Mouse (Mus musculus): ENCODE results near the gene Wdsub1. TPM values are rescaled to one million over a fixed set of nuclear protein-coding genes. Genes with fewer than 3 reads are reported as not detected.

The Wdsub1 gene
- 67.9 and 76.1 TPM in 2 replicates for polyA plus RNA-seq (2012; rRNA removed)

DNA sequence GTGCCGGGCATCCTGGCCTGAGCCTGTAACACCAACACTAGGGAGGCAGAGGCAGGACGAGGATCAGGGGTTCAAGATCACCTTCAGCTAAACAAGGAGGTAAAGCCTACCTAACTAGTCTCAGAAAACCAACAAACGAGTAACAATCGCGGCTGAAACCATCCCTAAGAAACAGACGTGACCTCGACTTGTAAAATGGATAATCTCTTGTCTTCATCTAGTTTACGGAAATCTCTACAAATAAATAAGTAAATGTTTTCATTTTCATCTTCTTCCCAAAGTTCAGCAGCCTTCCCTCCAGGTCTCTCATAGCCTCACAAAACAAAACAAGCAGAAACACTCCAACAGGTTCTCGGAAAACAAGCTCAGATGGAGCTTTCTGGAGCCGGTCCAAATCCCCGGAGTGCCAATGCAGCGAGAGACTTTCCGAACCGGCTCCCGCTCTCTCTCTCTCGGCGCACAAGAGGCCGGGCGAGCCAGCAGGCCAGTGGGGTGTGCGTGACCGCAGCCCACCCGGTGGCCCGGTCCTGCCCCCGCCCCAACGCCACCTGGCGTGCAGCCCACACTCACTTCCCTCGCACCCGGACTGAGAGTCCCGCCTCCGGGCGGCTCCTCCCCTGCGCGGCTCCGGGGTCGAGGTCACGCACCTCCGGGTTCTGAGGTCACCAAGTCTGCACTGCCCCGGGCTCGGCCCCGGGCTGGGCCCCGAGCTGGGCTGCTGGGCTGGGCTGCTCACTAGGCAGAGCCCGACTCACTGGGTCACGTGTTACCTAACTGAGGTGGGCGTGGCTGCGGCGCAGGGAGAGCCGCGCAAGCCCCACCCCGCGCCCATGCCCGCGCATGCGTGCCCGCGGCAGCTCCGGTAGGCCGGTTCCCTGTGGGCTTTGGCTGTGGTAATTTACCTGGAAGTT, at the start of gene Wdsub1:
Gene Wdsub1, minus strand, starts transcription at position 761 of the 911 bp plus-strand sequence.

Measured in colon, adult 2 months (tissue).